Mouse (Mus musculus) heart, postnatal 0 days (tissue): ENCODE data around the gene Fmnl3.

ENCODE experiments used
- CTCF ChIP-seq: IDR thresholded peaks from 2 replicates; pipeline ENCODE4 v1.5.1; 2016; ENCODE audit warnings: antibody characterized with exemption, control low read depth, low read depth
- EP300 ChIP-seq: IDR thresholded peaks from 2 replicates; pipeline ENCODE4 v1.6.1; 2016; ENCODE audit warnings: antibody characterized with exemption, low read depth

- TF ChIP-seq EP300, result no peak
- no peak for TF ChIP-seq CTCF
Observed at GRCm38 (mm10) chr15:99314891-99315290, 55.4 kb downstream of the Fmnl3 start.
